9 mouse cellular contexts compared by ENCODE assay signal in genomic region chr17:29451841-29452210, GRCm38 (mm10). TPM values are rescaled to one million over a fixed set of nuclear protein-coding genes. Genes with fewer than 3 reads are reported as not detected.
DNase-seq lines count a peak whose midpoint lies in the region; ATAC-seq and TF ChIP-seq lines count a peak whose summit lies in the region.
"Had no signal": no experiment of that assay in that cellular context is flagged by ENCODE, and none has a peak within 500 bp of the region (broad histone marks: within the 10 kb centered on the region; RNA-seq: fewer than 3 reads in every experiment).

No protein-coding gene starts in this region.

- H3K9me3 ChIP-seq in heart, embryonic 13.5 days: no peaks in the 10 kb centered on the region
- H3K9me3 ChIP-seq in liver, embryonic 12.5 days (replicated peaks): peaks cover 16% of the 10 kb centered on the region
- 0 out of 2 replicates have a peak, but pooled peaks cover 2% of the 10 kb centered on the region for H3K9me3 ChIP-seq in liver, postnatal 0 days (ENCODE audit: low read length)
- no peaks in the 10 kb centered on the region for H3K9me3 ChIP-seq in limb, embryonic 11.5 days (ENCODE audit: control insufficient read depth, low read length)

- no peak for ATAC-seq in heart, embryonic 13.5 days (ENCODE audit: extremely low read depth, insufficient number of reproducible peaks, low FRiP score, low TSS enrichment)
- ATAC-seq in liver, embryonic 12.5 days: no peak
- no peak for ATAC-seq in liver, postnatal 0 days
- ATAC-seq in limb, embryonic 11.5 days (ENCODE audit: insufficient number of reproducible peaks, low FRiP score, low TSS enrichment, low read depth): no peak
- ATAC-seq: CD4-positive, CD25-positive, alpha-beta regulatory T cell, adult 4 months had no signal

- no peak for TF ChIP-seq EP300 in liver, postnatal 0 days (IDR thresholded peaks at IDR 0.05; ENCODE audit: low read depth)

- WGBS in heart, embryonic 13.5 days: 32% methylated on average over 8 of the region's 8 CpGs
- 52% methylated on average over 8 of the region's 8 CpGs for WGBS in liver, embryonic 12.5 days (ENCODE audit: insufficient replicate concordance)
- WGBS in liver, postnatal 0 days (ENCODE audit: insufficient replicate concordance): 69% methylated on average over 8 of the region's 8 CpGs
- 31% methylated on average over 8 of the region's 8 CpGs for WGBS in limb, embryonic 11.5 days

- H3K4me2 ChIP-seq in heart, embryonic 13.5 days: peak overlapping the region; percentile 62
- H3K4me2 ChIP-seq in liver, embryonic 12.5 days: no peak overlapping the region
- H3K4me2 ChIP-seq in liver, postnatal 0 days (ENCODE audit: low read depth, low read length): no peak overlapping the region
- no peak overlapping the region for H3K4me2 ChIP-seq in limb, embryonic 11.5 days (ENCODE audit: low read depth, severe bottlenecking)

- intact Hi-C loops in heart, postnatal 10 days (cut with DNase I): no loop called here

- no peaks in the 10 kb centered on the region for H3K27me3 ChIP-seq in heart, embryonic 13.5 days (replicated peaks)
- peaks cover 20% of the 10 kb centered on the region for H3K27me3 ChIP-seq in liver, embryonic 12.5 days (replicated peaks)
- H3K27me3 ChIP-seq in liver, postnatal 0 days (ENCODE audit: insufficient read depth, low read length): no peaks in the 10 kb centered on the region
- H3K27me3 ChIP-seq in limb, embryonic 11.5 days (ENCODE audit: control insufficient read depth, insufficient read depth, low read length): no peaks in the 10 kb centered on the region

- no peak for TF ChIP-seq CTCF in liver, postnatal 0 days (IDR thresholded peaks at IDR 0.05; ENCODE audit: low read depth)

- H3K9ac ChIP-seq in heart, embryonic 13.5 days: peak overlapping the region; percentile 64
- no peak overlapping the region for H3K9ac ChIP-seq in liver, embryonic 12.5 days
- no peak overlapping the region for H3K9ac ChIP-seq in liver, postnatal 0 days (replicated peaks)
- H3K9ac ChIP-seq in limb, embryonic 11.5 days (ENCODE audit: low read length): no peak overlapping the region

- H3K27ac ChIP-seq in heart, embryonic 13.5 days (replicated peaks): peak overlapping the region; percentile 88
- peak overlapping the region; percentile 99; the same call in 1 of the 2 replicates for H3K27ac ChIP-seq in liver, embryonic 12.5 days
- H3K27ac ChIP-seq in liver, postnatal 0 days (ENCODE audit: low read depth): no peak overlapping the region
- peak overlapping the region; percentile 55; the same call in 1 of the 2 replicates for H3K27ac ChIP-seq in brown adipose tissue, adult 24 weeks (replicated peaks; ENCODE audit: low read depth, low read length)
- H3K27ac ChIP-seq in limb, embryonic 11.5 days (replicated peaks; ENCODE audit: low read depth, low read length): peak overlapping the region; percentile 74; the same call in 1 of the 2 replicates

- peaks cover 65% of the 10 kb centered on the region for H3K4me1 ChIP-seq in heart, embryonic 13.5 days
- peaks cover 65% of the 10 kb centered on the region for H3K4me1 ChIP-seq in liver, embryonic 12.5 days
- peaks cover 23% of the 10 kb centered on the region for H3K4me1 ChIP-seq in liver, postnatal 0 days (ENCODE audit: insufficient read depth)
- peaks cover 3% of the 10 kb centered on the region; the same call in 1 of the 2 replicates for H3K4me1 ChIP-seq in brown adipose tissue, adult 24 weeks (ENCODE audit: control insufficient read depth, insufficient read depth, insufficient read length, low read length)
- H3K4me1 ChIP-seq in limb, embryonic 11.5 days (ENCODE audit: control insufficient read depth, insufficient read depth, low read length): peaks cover 13% of the 10 kb centered on the region

- H3K36me3 ChIP-seq in heart, embryonic 13.5 days: no peaks in the 10 kb centered on the region
- no peaks in the 10 kb centered on the region for H3K36me3 ChIP-seq in liver, embryonic 12.5 days
- no peaks in the 10 kb centered on the region for H3K36me3 ChIP-seq in liver, postnatal 0 days (replicated peaks; ENCODE audit: insufficient read depth, low read length)
- no peaks in the 10 kb centered on the region for H3K36me3 ChIP-seq in limb, embryonic 11.5 days (ENCODE audit: control insufficient read depth, insufficient read depth, low read length)

- no peak for DNase-seq in heart, postnatal 10 days
- DNase-seq in liver, postnatal 0 days: no peak
- DNase-seq in limb, embryonic 11.5 days (ENCODE audit: low spot score): no peak
- DNase-seq in cerebellum, adult 18-20 months: no peak
- DNase-seq in adipocyte (ENCODE audit: low spot score): no peak

- H3K4me3 ChIP-seq in heart, embryonic 13.5 days: peak overlapping the region; percentile 25; the same call in 1 of the 2 replicates
- H3K4me3 ChIP-seq in liver, embryonic 12.5 days: no peak overlapping the region
- no peak overlapping the region for H3K4me3 ChIP-seq in liver, postnatal 0 days (ENCODE audit: low read depth, low read length)
- H3K4me3 ChIP-seq in brown adipose tissue, adult 24 weeks (ENCODE audit: insufficient read depth, low read depth, low read length): no peak overlapping the region
- H3K4me3 ChIP-seq in limb, embryonic 11.5 days (ENCODE audit: low read depth, low read length): no peak overlapping the region

RNA-seq across cellular contexts. Expression of gene Pim1, which starts 38.7 kb away (rescaled TPM):
- polyA plus RNA-seq in heart, embryonic 13.5 days (2015; fragmentation: Nextera tagmentation; extraction: Ambion mirVana): 19.3 and 20.0 TPM in 2 replicates
- 10 to 100 TPM; 40.6 to 51.5 TPM for total RNA-seq in heart, postnatal 10 days (2021)
- 112 and 114 TPM in 2 replicates for polyA plus RNA-seq in liver, embryonic 12.5 days (2016; fragmentation: Nextera tagmentation; extraction: Ambion mirVana)
- polyA plus RNA-seq in liver, postnatal 0 days (2015; fragmentation: Nextera tagmentation; extraction: Ambion mirVana): 35.6 and 57.1 TPM in 2 replicates
- polyA plus RNA-seq in brown adipose tissue, adult 24 weeks (2012; ENCODE audit: insufficient read depth, insufficient read length, missing spikeins): 77.0 and 152 TPM in 2 replicates
- 19.1 and 21.5 TPM in 2 replicates for polyA plus RNA-seq in limb, embryonic 11.5 days (2014; fragmentation: Nextera tagmentation; extraction: Ambion mirVana)
